Mouse (Mus musculus): Measurements from ENCODE around the gene Mylk.

Mylk gene

DNA sequence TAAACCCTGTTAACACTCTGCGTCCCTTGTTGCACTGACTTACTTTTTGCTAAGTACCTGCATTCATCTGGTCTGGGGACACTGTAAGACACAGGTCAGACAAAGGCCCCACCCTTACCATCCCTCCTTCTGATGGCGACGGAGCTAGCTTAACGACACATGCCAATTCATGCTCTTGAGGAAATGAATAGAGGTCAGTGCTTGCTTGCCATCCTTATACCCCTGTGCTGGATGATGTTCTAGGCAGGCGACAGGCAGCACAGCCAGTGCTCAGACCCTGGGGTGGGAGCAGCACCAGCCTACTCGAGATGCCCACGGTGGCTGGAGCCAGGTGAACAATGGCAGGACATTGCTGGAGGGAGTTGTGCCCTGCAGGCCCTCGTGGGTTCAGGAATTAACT, 157.8 kb downstream of the Mylk start:
- DNase-seq (ENCODE audit: low spot score) = no peak

DNA sequence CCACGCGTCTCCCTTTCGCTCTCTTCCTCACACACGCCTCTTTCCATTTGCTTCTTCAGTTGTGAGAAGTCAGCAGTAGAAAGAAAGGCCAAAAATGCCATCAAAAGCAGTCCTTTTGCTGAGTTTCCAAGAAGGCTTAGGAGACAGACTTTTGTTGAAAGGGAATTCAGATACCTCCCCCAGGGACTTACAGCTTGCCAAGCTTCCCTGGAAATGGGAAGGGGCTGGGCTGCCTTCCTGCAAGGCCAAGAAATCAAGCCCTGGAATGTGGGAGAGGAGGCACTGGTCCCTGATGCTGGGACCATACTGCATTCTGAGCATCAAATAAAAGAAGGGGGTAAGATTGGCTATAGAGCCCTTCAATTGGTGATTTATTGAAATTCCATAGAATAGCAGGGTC, 159.9 kb downstream of the Mylk start:
- DNase-seq (ENCODE audit: low spot score) = no peak

DNA sequence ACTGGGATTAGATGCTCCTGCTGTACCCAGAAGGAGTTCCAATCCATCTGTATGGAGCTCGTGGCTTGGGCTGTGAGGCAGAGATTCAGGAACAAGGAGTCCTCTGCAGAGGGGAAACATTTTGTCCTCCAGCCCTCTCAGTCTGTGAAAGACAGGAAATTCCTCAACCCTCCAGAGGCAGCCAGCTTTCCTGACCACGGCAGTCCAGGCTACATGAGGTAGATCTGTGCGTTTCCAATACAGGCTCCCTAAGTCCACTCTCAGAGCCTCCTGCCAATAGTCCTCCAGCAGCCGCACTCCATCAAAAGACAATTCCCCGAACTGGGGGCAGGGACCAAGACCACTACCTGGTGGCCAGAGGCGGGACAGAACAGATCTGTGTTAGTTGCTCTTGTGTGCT, 164.4 kb downstream of the Mylk start:
- no peak for DNase-seq (ENCODE audit: low spot score)

DNA sequence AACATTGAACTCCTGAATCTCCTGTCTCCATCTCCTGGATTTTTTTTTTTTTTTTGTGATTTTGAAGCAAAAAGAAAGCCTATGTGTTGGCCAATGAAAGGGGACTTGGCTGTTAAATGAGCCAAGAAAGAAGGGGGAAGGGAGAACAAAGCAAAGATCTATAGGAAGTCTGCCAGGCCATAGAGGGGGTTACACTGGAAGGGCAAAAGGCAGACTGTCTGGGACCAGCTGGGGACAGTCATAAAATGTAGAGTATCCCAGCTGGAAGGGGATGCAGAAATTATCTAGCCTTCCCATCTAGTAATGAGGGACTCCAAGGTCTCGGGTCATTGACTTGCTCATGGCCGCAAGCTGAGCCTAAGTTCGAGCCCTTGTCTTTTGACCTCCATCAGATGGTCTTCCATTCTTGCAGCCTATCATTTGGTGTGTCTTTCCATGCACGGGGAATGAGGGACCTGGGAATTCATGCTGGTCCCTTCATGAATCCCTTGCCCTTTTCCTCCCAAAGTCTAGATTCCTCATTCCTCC, 172.4 kb downstream of the Mylk start:
- no peak for DNase-seq (ENCODE audit: low spot score)

DNA sequence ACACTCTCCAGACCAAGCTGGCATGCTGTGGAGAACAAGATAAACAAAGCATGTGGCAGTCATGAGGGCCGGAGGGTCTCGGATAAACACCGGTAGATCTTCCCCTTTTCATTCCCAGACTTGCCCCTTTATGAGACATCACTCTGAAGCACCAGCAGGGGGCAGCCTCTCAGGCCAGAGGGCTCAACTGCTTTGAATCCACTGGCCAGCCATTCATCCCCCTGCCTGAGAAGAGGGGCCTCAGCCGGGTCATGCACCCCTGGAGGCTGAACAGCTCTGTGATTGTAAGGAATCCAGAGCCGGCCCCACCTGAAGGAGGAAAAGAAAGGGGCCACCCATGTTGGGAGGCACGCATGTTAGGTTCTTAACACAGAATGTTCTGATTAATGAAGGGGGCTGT, 175.2 kb downstream of the Mylk start:
- peak; percentile 61 for DNase-seq (ENCODE audit: low spot score)

DNA sequence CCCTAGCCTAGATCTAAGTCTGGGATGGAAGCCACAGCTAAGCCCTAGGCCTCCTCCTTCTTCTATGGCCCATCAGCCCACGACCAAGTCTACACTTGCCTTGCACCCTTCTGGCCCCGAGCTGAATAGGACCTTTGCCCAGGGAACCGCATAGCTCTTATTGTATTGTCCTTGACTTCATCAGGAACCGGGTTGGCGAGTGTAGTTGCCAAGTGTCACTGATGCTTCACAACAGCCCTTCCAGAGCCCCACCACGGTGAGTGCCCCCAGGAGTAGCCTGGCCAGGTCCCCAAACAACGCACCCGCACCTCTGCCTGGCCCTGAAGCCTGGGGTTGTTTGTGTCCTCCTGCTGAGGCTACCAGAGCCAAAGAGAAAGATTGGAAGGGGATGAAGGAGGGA, 175.9 kb downstream of the Mylk start:
- no peak for DNase-seq (ENCODE audit: low spot score)

DNA sequence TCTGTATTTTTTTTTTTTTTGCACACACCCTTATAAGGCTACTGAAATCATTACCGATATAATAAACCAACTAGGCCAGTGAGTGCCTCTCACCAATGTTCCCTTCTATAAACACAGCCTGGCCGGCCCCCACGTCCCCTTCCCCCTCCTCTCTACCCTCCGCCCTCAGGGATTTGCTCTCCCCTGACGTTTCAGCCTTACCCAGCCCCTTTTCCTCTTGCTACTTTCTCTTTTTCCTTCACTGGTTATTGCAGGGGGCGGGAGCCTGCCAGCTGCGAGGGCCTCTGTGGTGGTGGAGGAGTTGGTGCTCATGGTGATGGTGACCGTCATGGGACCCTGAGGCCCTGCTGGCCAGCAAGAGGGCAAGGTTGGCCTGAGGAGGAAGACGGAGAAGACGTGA, 176.3 kb downstream of the Mylk start:
- DNase-seq (ENCODE audit: low spot score) = no peak

DNA sequence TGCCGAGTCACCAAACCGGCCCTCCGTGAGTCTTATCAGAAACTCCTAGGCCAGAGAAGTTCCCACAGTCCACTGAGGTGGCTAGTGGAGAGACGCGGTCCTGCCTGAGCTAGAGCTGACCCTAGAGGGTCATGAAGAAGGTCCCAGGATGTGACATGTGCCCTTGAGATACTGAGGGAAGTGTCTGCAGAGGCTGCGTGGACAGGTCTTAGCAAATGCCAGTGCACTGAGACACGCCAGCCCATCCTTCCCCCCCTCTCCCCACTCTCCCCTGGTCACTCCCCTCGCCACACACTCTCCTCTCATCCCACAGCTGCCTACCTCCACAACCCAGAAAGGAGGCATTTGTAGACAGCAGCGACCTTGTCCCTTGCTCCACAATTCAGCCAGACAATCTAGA, 178.6 kb downstream of the Mylk start:
- DNase-seq (ENCODE audit: low spot score) = no peak

DNA sequence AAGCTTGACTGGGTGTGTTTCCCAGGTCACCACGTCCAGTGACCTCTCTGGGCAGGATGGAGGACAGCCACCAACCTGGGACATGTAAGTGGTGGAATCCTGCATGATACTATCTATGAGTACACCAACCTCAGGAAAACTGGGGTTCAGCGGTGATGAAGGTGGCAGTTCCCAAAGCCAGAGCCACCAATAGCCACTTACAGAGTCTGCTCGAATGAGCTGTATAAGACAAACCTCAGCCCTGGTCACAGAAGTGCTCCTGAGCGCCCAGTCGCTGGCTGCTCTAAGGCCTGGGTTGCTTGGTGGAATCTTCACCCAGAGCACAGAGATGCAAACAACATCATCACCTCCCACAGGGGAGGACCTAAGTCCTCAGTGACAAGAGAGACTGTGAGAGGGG, 179.3 kb downstream of the Mylk start:
- DNase-seq (ENCODE audit: low spot score) = no peak

DNA sequence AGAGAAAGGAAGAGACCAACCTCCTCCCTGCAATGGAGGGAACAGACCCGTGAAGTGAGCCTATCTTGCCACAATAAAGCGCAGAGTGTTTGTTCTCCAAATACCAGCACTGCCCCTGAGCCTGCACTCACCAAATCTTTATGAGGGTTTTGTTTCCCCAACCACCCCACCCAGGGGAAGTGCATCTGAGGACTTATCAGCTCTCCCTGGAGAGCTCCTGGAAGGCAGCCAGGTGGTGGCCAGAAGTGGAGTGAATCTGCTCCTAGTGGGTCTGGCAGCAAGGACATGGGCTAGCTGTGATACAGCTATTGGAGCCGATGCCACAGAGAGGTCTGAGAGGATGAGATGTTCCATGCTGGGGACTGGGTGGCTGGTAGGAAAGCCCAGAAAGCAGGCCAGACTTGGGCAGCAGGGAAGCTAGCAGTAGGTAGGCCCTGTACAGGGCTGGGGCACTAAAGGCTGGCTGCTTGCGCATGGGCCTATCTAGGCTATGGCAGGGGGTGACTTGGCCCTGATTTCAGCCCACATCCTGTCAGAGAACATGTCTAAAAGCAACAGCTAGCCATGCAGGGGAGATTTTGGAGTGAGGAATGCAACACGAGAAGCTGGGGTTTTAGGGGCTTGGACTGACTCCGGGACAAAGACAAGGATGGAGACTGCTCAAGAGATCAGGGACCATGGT, 180.1 kb downstream of the Mylk start:
- DNase-seq (ENCODE audit: low spot score) = peak; percentile 67

DNA sequence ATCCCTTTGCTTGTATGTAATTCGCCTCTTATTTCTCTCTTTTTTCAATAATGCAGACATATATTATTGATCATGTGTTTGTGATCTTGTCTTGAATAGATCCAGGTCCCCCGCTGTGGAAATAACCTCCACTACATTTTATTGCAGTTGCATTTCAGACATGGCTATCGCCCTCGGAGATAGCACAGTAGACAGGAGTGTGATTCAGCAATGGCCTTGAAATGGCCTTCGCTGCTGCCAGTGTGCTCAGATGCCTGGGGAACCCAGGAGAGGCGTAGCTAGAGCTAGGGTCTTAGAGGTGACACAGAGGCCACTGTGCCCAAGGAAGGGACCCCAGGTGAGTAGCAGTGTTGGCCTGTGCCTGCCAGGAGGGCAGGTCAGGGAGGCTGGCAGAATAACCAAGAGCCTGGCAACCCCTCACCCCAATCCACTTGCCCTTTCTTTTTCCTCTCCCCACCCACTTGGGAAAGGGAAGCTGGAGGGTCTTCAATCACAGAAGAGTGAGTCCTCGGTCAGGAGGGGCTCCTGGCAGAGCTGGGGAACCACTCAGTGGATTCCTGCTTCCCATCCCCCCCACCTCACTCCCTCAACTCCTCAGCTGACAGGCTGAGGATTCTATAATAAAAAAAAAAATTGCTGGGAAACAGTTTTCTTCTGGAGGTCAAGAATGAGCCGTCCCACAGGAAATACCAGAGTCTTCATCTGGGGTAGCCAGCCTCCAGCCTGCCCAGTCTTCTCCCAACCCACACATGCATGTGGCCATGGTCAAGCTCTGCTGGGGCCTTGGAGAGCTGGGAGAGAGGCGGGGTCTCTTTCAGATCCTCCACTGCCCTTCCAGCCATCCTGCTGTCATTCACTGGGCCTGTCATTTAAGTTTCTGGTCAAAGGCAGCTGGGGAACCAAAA, 181.8 kb downstream of the Mylk start:
- DNase-seq (ENCODE audit: low spot score) = peak; percentile 22

DNA sequence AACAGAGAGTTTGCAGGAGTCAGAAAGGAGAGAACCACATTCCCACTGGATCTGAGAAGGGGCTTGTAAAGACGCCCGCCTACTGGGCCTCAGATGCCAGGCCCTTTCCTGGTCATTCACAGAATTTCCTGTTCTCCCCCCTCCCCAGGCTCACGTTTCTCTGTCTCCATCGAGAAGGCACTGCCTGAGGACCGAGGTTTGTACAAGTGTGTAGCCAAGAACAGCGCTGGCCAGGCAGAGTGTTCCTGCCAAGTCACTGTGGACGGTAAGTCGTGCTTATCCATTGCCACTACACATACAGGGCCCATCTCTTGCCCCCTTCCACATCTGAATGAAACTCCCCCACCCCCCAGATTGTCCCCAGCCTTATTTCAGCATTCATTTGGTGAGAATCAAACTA, 184.7 kb downstream of the Mylk start:
- no peak for DNase-seq (ENCODE audit: low spot score)

DNA sequence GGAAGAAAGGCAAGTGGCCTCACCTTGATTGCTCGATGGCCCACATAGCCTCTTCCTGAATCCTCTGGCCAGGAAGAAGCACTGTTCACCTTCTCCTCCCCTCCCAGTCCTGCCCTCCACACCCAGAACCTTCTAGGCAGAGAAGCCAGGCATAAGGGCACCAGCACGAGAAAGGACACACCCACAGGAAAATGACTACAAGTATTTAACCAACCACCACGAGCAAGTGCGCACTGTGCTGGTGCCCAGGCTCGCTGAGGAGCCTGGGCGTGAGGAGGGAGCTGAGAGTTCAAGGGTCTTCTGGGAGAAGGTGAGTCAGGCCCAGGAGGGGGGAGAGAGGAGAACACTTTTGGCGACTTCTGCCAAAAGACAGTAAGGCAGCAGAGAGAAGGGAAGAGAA, 185.1 kb downstream of the Mylk start:
- no peak for DNase-seq (ENCODE audit: low spot score)

DNA sequence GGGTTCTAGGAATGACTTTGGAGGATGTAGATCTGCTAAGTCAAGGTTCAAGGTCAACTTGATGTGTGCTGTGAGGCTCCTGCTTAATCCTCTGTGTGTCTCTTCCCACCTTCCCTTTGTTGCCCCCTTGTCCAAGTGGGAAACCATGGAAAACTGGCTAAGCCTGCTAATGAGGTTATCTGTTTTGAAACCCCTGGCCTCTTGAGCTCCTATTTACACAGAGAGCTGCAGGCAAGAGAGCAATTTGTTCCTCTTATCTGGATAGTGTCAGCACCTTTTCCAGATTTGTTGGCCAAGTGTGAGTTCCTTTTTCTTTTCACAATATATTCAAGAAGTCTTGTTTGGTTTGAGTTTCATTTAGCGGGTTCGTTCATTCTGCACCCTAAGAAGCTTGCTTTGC, 186.3 kb downstream of the Mylk start:
- DNase-seq (ENCODE audit: low spot score) = no peak

DNA sequence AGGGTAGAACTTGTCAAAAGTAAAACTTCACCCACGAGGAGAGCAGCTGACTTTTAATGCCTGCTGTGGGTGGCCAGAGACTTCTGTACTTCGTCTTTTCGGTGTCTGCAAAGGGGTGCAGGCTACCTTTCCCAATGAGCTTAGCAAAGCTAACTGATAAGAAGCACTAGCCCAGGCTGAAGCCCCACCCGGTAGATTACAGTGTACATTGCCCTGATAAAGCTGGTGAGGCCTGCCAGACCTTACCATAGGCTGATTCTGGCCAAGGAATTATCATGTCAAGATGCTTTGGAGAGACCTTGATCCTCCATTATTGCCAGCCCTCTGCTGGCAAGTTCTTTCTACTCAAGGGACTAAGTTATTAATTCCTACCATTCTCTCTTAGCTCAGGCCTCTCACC, 188.2 kb downstream of the Mylk start:
- DNase-seq (ENCODE audit: low spot score) = no peak

DNA sequence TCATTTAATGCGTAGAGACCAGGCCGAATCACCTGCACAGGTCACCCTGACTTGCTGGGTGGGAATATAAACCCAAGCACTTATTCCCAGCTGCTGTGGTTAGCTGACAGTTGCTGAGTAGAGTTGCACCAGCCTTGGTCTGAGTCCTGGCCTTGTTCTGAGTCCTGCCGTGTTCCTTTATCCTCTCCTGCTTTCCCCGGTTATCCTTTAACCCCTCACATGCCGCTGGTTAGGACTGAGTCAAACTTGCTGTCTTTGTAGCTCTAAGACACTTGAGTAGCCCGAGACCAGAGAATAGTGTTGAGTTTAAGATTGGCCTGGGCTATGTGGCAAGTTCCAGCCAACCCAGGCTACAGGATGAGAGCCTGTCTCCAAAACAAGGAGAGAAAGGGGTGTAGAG, 189.5 kb downstream of the Mylk start:
- DNase-seq (ENCODE audit: low spot score) = no peak

DNA sequence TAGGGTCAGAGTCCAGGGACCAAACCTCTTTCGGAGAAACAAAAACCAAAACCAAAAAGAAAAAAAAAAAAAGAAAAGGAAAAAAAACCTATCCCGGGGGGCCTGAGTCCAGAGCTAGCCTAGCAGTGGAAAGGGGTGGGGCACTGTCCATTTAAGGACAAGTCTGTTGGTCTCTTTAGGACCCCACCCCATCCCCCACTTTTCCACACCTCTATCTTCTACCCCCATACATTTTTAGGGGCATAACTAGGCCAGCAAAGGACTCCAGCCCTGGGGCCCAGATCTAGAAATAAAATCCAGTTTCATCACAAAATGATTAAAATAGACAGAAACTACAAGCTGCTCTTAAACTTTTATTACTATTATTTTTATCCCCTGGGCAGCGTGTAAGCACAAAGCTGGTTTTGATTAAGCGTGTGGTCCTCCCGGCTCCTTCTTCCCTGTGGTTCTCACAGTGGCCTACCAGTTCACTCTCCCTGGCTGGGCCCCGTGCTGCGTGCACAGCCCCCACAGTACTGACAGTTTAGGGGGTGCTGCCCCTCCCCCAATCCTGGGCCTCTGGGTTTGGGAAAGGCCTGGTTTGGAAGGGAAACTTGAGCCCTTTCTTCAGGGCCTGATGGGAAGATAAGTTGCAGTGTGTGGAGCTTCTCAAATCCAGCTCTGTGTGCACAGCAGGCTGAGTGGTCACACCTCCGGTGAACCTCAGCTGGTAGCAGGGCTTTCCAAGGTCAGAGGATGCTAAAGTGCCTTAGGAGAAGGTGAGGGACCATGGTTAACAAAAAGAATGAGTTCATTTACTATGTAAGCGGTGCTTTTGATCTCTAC, 190.7 kb downstream of the Mylk start:
- DNase-seq (ENCODE audit: low spot score) = no peak

DNA sequence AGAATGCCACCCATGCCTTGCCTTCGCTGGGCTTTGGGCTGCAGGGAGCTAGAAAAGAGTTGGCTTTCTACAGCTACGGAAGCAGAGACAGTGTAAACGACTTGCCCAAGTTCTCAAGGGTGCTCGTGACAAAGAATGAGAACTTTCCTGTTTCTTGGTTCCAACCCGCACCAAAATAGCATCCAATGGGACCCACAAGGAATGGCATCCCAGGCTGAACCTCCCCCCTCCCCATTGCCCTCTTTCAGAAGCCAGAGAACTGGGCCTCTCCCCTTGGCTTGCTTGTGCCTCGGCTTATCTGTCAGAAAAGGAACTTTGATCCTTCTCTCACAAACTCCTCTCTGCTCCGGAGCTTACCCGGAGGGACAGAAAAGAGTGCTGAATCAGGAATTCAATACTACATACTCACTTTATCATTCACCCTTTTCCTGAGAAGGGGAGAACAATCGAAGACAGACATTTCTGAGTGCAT, 191.4 kb downstream of the Mylk start:
- no peak for DNase-seq (ENCODE audit: low spot score)

DNA sequence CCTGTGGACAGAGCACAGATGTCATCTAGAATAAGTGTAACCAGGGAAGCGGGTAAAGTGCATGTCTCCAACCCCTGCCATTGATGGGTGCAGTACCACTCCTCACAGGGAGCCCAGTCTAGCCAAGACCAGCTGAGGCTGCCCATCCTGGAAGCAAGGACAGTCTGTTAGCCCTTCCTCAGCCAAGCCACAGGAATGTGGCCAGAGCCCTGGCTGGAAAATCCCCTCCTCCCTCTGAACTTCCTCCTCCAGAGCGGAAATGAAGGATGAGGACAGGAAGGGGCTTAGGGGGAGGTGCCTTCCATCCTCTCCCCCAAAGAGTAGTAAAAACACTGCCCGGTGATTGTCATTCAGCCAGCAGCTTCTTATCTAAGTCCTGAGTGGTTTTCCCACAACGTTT, 192.6 kb downstream of the Mylk start:
- peak; percentile 54 for DNase-seq (ENCODE audit: low spot score)

DNA sequence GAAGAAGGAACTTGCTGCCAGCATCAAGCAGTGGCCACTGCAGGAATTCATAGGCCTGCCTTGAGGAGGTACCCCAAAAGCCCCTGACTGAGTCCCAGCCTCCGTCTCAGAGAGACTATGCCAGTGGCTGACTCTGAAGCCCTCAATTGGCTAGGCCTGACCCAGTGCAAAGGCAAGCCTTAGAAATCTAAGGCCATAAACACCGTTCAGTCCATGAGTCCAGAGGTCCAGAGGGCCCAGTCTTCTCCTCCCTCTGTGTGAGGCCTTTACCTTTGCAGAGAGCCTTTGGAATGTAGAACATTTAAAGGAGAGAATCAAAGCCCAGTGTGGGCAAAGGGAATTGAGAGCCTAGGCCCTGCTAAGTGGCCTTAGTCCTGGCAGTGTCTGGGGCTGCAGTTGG, 193.2 kb downstream of the Mylk start:
- DNase-seq (ENCODE audit: low spot score) = no peak

DNA sequence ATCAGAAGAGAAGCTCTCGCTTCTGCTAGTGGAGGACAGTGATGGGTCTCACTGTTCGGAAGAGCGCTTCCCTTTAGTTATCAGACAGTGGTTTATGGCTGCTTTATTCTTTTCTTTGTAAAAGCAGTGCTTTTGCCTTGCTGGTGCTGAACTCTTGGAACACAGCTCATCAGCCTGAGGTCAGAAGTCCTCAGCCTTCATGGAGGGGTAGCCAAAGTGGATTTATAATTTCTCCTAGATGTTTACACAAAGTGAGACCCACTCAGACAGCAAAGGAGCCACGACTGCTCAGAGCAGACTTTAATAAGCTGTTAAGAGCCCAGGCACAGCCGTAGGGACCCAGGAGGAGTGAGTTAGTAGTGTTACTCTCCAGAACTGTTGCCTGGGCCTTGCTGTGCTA, 194.9 kb downstream of the Mylk start:
- no peak for DNase-seq (ENCODE audit: low spot score)

DNA sequence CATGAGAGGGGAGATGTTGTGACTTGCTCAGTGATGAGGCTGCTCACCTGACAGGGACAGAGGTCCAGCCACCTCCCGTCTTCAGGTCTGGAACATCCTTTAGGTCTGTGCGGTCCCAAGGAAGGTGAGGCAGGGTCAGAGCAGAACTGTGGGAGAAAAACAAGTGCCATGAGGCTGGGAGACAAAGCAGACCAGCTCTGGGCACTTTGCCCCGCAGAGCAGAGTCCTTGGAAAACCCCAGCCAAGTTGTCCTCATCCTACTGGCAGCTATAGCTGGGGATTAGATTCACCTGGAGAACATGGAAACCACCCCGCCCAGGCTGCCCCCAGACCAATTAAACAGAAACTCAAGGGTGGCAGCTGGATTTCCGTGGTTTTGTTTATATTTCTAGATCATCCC, 195.4 kb downstream of the Mylk start:
- no peak for DNase-seq (ENCODE audit: low spot score)

Measured in adipocyte (in vitro differentiated cells).